Mouse (Mus musculus): ENCODE measurements around the gene Clec2g.

DNA sequence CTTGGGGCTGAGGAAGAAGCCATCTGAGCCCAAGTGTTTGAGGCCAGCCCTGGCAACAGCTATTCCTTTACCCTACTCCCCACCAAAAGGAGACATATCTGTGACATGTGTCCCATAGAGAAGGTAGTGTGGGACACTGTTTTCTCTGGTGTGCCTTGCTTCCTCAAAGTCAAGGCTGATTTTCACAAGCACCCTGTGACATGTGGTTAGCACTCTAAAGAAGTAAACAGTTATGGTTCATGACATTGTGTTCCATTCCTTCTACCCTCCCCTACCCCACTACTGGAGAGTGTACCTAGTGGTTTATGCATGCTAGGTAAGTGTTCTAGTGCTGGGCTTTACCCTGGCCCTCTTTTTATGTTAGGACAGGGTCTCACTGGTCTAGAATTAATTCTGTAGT is 42.0 kb downstream of the Clec2g start:
- TF ChIP-seq POLR2A (IDR thresholded peaks at IDR 0.05; ENCODE audit: control insufficient read depth, low read depth, low read length) = no peak
- TF ChIP-seq CTCF (IDR thresholded peaks at IDR 0.05; ENCODE audit: control insufficient read depth, insufficient read depth, insufficient replicate concordance, low read depth, low read length) = no peak

All from testis, adult 2 months (tissue).